Mouse (Mus musculus) lung, postnatal 0 days (tissue): ENCODE measurements around the gene Glb1. TPM values are rescaled to one million over a fixed set of nuclear protein-coding genes. Genes with fewer than 3 reads are reported as not detected.
A peak's percentile ranks its signal among the peaks of the same experiment; 100 is the strongest.

Experiments used
- ATAC-seq: fragments of 200-750 bp; cut with Nextera tagmentation; 2 replicates; pipeline ENCODE4 v1.8.0; 2017; ENCODE audit warnings: moderate library complexity
- DNase-seq: peaks from one replicate; pipeline ENCODE4 v3.0.0-alpha.2; 2016; ENCODE audit warnings: low spot score
- H3K27ac ChIP-seq: fragments of 300-500 bp; sonication (generic); 2 replicates; pipeline ENCODE4 v1.5.1; 2014; ENCODE audit warnings: antibody characterized with exemption, mild to moderate bottlenecking, low read length, mixed read lengths
- H3K27me3 ChIP-seq: fragments of 300-500 bp; sonication (generic); replicated peaks from 2 replicates; pipeline ENCODE4 v1.6.1; 2014; ENCODE audit warnings: low read length, mixed read lengths; ENCODE audit not compliant: insufficient read depth
- H3K36me3 ChIP-seq: fragments of 300-500 bp; sonication (generic); 2 replicates; pipeline ENCODE4 v1.6.1; 2014; ENCODE audit warnings: low read length, mixed read lengths; ENCODE audit not compliant: insufficient read depth
- H3K4me1 ChIP-seq: fragments of 300-500 bp; sonication (generic); 2 replicates; pipeline ENCODE4 v1.6.1; 2014; ENCODE audit warnings: antibody characterized with exemption, low read depth, low read length, mixed read lengths; ENCODE audit not compliant: insufficient read depth
- H3K4me2 ChIP-seq: fragments of 300-500 bp; sonication (generic); replicated peaks from 2 replicates; pipeline ENCODE4 v1.6.1; 2014; ENCODE audit warnings: low read depth, mild to moderate bottlenecking, low read length, moderate library complexity, mixed read lengths
- H3K4me3 ChIP-seq: fragments of 300-500 bp; sonication (generic); 2 replicates; pipeline ENCODE4 v1.5.1; 2014; ENCODE audit warnings: low read depth, low read length
- H3K9ac ChIP-seq: fragments of 300-500 bp; sonication (generic); replicated peaks from 2 replicates; pipeline ENCODE4 v1.6.1; 2014; ENCODE audit warnings: low read depth, mild to moderate bottlenecking
- H3K9me3 ChIP-seq: fragments of 300-500 bp; sonication (generic); 2 replicates; pipeline ENCODE4 v1.6.1; 2016; ENCODE audit warnings: low read length, mixed read lengths
- CTCF ChIP-seq: IDR thresholded peaks from 2 replicates; pipeline ENCODE4 v1.5.1; 2016; ENCODE audit warnings: antibody characterized with exemption, mild to moderate bottlenecking
- EP300 ChIP-seq: IDR thresholded peaks from 2 replicates; pipeline ENCODE4 v1.6.1; 2016; ENCODE audit warnings: antibody characterized with exemption, mild to moderate bottlenecking, control low read depth
- WGBS: fragments of 180-500 bp; shearing (Covaris S2); extraction: QIAGEN DNeasy Blood & Tissue Kit; methylation state at CpG from one replicate; pipeline ENCODE4 v1.1.7; 2014; 5-methylcytosine and 5-hydroxymethylcytosine counted together
- polyA plus RNA-seq: library from polyadenylated mRNA; unstranded; fragments of >200 nt; fragmentation: Nextera tagmentation; extraction: Ambion mirVana; gene quantifications from 2 replicates; pipeline ENCODE4 v1.2.1, GENCODE M21; 2015

Gene Glb1
- polyA plus RNA-seq, 1 experiment from 2014 or later, result 23.4 TPM

GRCm38 (mm10) chr9:114499783-114500515 is 99.1 kb downstream of the Glb1 start:
- ATAC-seq (peak; percentile 63), DNase-seq (peak; percentile 83)
- Histone ChIP-seq H3K4me2 (no peak overlapping the region), H3K9ac (no peak overlapping the region), H3K27ac (no peak overlapping the region), H3K4me1 (no peaks in the 10 kb centered on the region), H3K27me3 (no peaks in the 10 kb centered on the region), H3K36me3 (no peaks in the 10 kb centered on the region), H3K9me3 (no peaks in the 10 kb centered on the region), H3K4me3 (no peak overlapping the region)
- TF ChIP-seq EP300 (no peak), CTCF (peak; percentile 82)
- WGBS, result 16% methylated on average over 15 of the region's 15 CpGs

GRCm38 (mm10) chr9:114501111-114501510 is 100.2 kb downstream of the Glb1 start:
- no peak for DNase-seq
- Histone ChIP-seq H3K9me3 (no peaks in the 10 kb centered on the region), H3K27ac (no peak overlapping the region), H3K27me3 (no peaks in the 10 kb centered on the region), H3K4me2 (no peak overlapping the region), H3K4me3 (no peak overlapping the region), H3K9ac (no peak overlapping the region), H3K4me1 (no peaks in the 10 kb centered on the region), H3K36me3 (no peaks in the 10 kb centered on the region)
- ATAC-seq, result no peak
- TF ChIP-seq CTCF (no peak), EP300 (no peak)
- WGBS, result 90% methylated on average over 7 of the region's 7 CpGs

DNA sequence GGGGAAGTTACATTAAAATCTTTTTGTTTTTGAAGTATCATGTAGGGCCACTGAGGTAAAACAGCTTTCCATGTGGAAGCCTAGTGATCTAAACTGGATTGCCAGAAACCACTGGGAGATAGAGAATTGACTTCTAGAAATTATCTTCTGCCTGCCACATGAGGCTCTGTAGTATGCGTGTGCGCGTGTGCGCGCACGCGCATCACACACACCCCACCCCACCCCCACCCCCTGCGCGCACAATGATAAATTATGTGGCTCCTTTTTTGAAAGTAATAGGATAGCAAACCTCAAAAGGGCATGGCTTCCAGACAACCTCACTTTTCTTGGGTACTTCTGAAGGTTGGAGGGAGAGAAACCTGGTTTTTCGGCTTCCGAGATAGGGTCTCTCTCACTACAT is 101.0 kb downstream of the Glb1 start:
- no peak for TF ChIP-seq EP300
- no peak for TF ChIP-seq CTCF
- Histone ChIP-seq H3K27ac (no peak overlapping the region), H3K4me1 (no peaks in the 10 kb centered on the region), H3K36me3 (no peaks in the 10 kb centered on the region), H3K4me2 (no peak overlapping the region), H3K9me3 (no peaks in the 10 kb centered on the region), H3K4me3 (no peak overlapping the region), H3K27me3 (no peaks in the 10 kb centered on the region), H3K9ac (no peak overlapping the region)
- no peak for DNase-seq
- WGBS, result 89% methylated on average over 11 of the region's 11 CpGs
- no peak for ATAC-seq

DNA sequence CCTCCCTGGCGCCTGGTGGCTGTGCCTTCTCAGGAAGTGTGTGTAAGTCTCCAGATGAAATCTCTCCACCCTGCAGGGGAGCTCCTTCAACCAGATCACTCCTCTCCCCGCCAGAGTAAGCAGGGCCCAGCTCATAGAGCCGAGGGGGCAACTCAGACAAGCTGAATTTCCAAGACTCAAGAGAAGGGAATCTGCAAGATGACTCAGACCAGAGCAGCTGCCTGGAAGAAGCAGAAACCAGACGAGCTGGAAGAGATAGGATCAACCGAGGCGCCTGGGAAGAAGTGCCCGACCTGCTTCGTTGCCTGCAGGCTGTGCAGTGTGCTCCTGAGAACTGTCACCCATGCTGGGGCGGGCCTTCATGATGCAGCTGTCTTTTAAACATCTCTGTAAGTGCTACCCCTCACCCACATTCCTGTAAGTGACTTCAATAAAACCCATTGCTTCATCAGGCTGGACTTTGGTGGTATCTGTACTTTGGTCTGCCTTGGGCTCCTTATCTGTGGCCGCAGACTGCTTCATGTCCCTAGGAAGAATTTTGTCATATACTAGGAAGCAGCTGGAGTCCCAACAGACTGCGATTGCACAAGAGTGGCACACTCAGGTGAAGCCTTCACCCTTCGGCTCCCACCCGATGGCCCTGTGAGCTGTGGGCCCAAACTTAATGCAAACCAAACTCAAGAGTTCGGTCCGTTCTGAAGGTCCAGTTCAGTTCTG is 102.0 kb downstream of the Glb1 start:
- 56% methylated on average over 15 of the region's 15 CpGs for WGBS

GRCm38 (mm10) chr9:114504816-114505215 is 103.9 kb downstream of the Glb1 start, which contains the start of gene Ccr4:
Gene Ccr4, minus strand, starts transcription at chr9:114504916.
- Histone ChIP-seq H3K4me3 (no peak within 1 kb of the TSS), H3K27ac (no peak within 1 kb of the TSS), H3K4me2 (no peak within 1 kb of the TSS), H3K36me3 (no peaks in the 10 kb centered on the region), H3K27me3 (no peaks in the 10 kb centered on the region), H3K4me1 (no peaks in the 10 kb centered on the region), H3K9me3 (no peaks in the 10 kb centered on the region), H3K9ac (no peak within 1 kb of the TSS)
- ATAC-seq, result no peak
- DNase-seq, result no peak
- 87% methylated on average over 9 of the region's 9 CpGs for WGBS
- TF ChIP-seq CTCF, result no peak
- TF ChIP-seq EP300, result no peak

More for the DNA sequence above, 102.0 kb downstream of the Glb1 start:
- Histone ChIP-seq H3K4me2 (no peak overlapping the region), H3K27me3 (no peaks in the 10 kb centered on the region), H3K27ac (no peak overlapping the region), H3K4me3 (no peak overlapping the region), H3K9ac (no peak overlapping the region), H3K9me3 (no peaks in the 10 kb centered on the region), H3K4me1 (no peaks in the 10 kb centered on the region), H3K36me3 (no peaks in the 10 kb centered on the region)
- DNase-seq (no peak), ATAC-seq (no peak)
- TF ChIP-seq EP300, result no peak
- TF ChIP-seq CTCF, result no peak

GRCm38 (mm10) chr9:114506564-114506963 is 105.7 kb downstream of the Glb1 start:
- 54% methylated on average over 4 of the region's 4 CpGs for WGBS
- Histone ChIP-seq H3K4me1 (no peaks in the 10 kb centered on the region), H3K27me3 (no peaks in the 10 kb centered on the region), H3K4me3 (no peak overlapping the region), H3K4me2 (no peak overlapping the region), H3K36me3 (no peaks in the 10 kb centered on the region), H3K27ac (no peak overlapping the region), H3K9me3 (no peaks in the 10 kb centered on the region), H3K9ac (no peak overlapping the region)
- DNase-seq, result no peak
- peak; percentile 57 for ATAC-seq
- no peak for TF ChIP-seq CTCF
- TF ChIP-seq EP300, result no peak
